Mouse (Mus musculus): ENCODE measurements around the gene Ilkap. TPM values are rescaled to one million over a fixed set of nuclear protein-coding genes. Genes with fewer than 3 reads are reported as not detected.

Gene Ilkap
- total and polyA plus RNA-seq, 2 experiments from 2014 or later, result 66.9 to 119 TPM

DNA sequence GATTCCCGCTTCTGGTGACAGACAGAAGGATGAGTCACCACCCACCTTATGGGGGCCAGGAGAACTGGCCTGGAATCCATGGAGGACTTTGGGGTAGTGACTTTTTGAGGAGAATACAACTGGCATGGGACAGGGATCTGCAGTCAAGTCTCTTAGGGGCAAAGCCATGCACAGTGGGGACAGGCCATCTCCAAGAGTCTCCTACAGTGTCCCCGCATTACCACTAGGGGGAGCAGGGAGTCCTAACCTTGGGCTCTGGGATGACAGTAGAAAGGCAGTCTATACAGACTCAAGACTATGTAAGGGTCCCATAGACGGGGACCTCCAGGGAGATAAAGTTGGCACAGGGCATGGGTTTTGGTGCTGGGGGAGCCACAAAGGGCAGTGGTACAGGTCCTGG, 51.7 kb downstream of the Ilkap start:
- Histone ChIP-seq H3K9me3 (ENCODE audit: low read length) (no peaks in the 10 kb centered on the region), H3K4me1 (ENCODE audit: insufficient read depth, low read length) (peaks cover 13% of the 10 kb centered on the region; the same call in 1 of the 2 replicates), H3K4me3 (ENCODE audit: low read length) (no peak overlapping the region), H3K9ac (replicated peaks; ENCODE audit: low read length) (no peak overlapping the region), H3K36me3 (ENCODE audit: insufficient read depth, low read length) (no peaks in the 10 kb centered on the region), H3K4me2 (ENCODE audit: low read depth, low read length) (no peak overlapping the region), H3K27me3 (ENCODE audit: insufficient read depth, low read length) (peaks cover 19% of the 10 kb centered on the region), H3K27ac (no peak overlapping the region)
- ATAC-seq, result peak; percentile 85; the same call in 1 of the 2 replicates
- DNase-seq (ENCODE audit: low spot score), result peak; percentile 78
- TF ChIP-seq CTCF (IDR thresholded peaks at IDR 0.05; ENCODE audit: low read depth), result peak; percentile 90
- WGBS, result 40% methylated on average over 3 of the region's 3 CpGs

DNA sequence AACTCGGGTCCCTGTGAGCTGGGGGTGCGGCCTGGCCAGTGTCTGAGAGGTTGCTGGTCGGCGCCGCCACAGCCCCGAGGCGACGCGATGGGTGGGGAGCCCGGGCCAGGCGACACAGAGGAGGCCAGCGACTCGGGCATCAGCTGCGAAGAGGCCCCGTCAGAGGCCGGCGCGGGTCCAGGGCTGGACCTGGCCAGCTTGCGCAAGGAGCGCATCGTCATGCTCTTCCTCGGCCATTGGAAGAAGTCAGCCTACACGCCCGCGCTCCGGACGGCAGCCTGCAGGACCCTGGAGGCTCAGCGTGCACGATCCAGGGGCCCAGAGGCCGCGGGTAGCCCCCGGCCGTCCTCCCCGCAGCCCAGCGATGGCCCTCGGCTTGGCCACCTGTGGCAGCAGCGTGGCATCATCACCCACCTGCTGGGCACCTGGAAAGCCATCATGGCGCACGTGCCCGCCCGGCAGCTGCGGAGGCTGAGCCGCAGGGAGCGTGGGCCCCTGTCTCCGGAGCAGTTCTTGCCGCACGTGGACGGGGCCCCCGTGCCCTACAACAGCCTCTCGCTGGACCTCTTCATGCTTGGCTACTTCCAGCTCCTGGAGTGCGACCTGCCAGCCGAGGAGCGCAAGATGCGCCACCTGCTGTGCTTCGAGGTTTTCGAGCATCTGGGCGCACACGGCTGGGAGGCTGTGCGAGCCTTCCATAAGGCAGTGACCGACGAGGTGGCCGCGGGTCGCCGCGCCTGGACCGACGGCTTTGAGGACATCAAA, 53.5 kb downstream of the Ilkap start:
- TF ChIP-seq CTCF (IDR thresholded peaks at IDR 0.05; ENCODE audit: low read depth), result peak; percentile 48
- Histone ChIP-seq H3K27me3 (ENCODE audit: insufficient read depth, low read length) (peaks cover 19% of the 10 kb centered on the region), H3K4me3 (ENCODE audit: low read length) (peak overlapping the region; percentile 34), H3K4me2 (ENCODE audit: low read depth, low read length) (peak overlapping the region; percentile 64), H3K9ac (replicated peaks; ENCODE audit: low read length) (no peak overlapping the region; the same call in 1 of the 2 replicates), H3K9me3 (ENCODE audit: low read length) (no peaks in the 10 kb centered on the region), H3K36me3 (ENCODE audit: insufficient read depth, low read length) (no peaks in the 10 kb centered on the region), H3K27ac (no peak overlapping the region), H3K4me1 (ENCODE audit: insufficient read depth, low read length) (peaks cover 13% of the 10 kb centered on the region; the same call in 1 of the 2 replicates)
- ATAC-seq (peak; percentile 43; the same call in 1 of the 2 replicates), DNase-seq (ENCODE audit: low spot score) (peak; percentile 69)
- 4% methylated on average over 62 of the region's 68 CpGs for WGBS

DNA sequence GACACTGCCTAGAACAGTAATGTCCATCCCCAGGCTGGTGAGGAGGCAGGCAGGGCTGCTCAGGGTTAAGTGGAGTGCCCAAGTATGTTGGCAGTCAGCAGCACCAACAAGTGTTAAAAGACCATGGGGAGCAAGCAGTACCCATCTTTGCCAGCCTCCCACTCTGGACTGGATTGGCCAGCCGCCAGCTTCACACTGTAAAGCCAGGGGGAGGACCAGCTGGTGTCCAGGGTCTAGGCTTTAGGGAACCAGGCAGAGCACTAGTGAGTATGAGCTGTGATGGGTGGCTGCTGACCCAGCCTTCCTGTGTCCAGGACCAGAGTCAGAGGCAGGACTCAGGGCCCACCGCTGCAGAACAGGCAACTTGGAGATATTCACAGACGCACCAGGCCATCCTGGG, 54.6 kb downstream of the Ilkap start:
- Histone ChIP-seq H3K27me3 (ENCODE audit: insufficient read depth, low read length) (peaks cover 19% of the 10 kb centered on the region), H3K4me3 (ENCODE audit: low read length) (no peak overlapping the region), H3K36me3 (ENCODE audit: insufficient read depth, low read length) (no peaks in the 10 kb centered on the region), H3K27ac (no peak overlapping the region), H3K9ac (replicated peaks; ENCODE audit: low read length) (no peak overlapping the region), H3K4me1 (ENCODE audit: insufficient read depth, low read length) (peaks cover 13% of the 10 kb centered on the region; the same call in 1 of the 2 replicates), H3K9me3 (ENCODE audit: low read length) (no peaks in the 10 kb centered on the region), H3K4me2 (ENCODE audit: low read depth, low read length) (no peak overlapping the region)
- DNase-seq (ENCODE audit: low spot score) (peak; percentile 35), ATAC-seq (0 out of 2 replicates have a peak, but pooled peaks have one; percentile 13)
- no peak for TF ChIP-seq CTCF (IDR thresholded peaks at IDR 0.05; ENCODE audit: low read depth)
- WGBS, result 75% methylated on average over 3 of the region's 3 CpGs

DNA sequence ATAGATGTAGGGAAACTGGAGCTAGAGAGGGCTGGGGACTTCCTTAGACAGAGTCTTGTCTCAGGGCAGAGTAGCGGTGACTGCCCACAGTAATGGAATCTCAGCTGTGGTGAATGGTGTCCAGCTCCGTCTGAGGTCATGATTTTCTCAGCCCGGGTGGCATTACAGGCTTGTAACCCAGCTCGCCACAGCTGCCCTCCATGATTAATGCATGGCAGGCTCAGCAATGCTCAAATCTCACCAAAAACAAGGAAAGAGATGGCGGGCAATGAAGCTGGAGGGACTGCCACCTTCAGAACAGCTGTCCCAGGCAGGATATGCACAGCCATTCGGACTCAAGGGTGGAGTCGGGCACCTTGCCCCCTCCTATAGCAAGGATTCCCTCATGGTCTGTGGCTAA, 61.3 kb downstream of the Ilkap start:
- Histone ChIP-seq H3K4me3 (ENCODE audit: low read length) (no peak overlapping the region), H3K27me3 (ENCODE audit: insufficient read depth, low read length) (no peaks in the 10 kb centered on the region), H3K9me3 (ENCODE audit: low read length) (no peaks in the 10 kb centered on the region), H3K36me3 (ENCODE audit: insufficient read depth, low read length) (no peaks in the 10 kb centered on the region), H3K4me1 (ENCODE audit: insufficient read depth, low read length) (no peaks in the 10 kb centered on the region), H3K27ac (no peak overlapping the region), H3K4me2 (ENCODE audit: low read depth, low read length) (no peak overlapping the region), H3K9ac (replicated peaks; ENCODE audit: low read length) (no peak overlapping the region)
- no peak for TF ChIP-seq CTCF (IDR thresholded peaks at IDR 0.05; ENCODE audit: low read depth)
- ATAC-seq (no peak), DNase-seq (ENCODE audit: low spot score) (no peak)
- WGBS, result 90% methylated on average over 7 of the region's 7 CpGs

DNA sequence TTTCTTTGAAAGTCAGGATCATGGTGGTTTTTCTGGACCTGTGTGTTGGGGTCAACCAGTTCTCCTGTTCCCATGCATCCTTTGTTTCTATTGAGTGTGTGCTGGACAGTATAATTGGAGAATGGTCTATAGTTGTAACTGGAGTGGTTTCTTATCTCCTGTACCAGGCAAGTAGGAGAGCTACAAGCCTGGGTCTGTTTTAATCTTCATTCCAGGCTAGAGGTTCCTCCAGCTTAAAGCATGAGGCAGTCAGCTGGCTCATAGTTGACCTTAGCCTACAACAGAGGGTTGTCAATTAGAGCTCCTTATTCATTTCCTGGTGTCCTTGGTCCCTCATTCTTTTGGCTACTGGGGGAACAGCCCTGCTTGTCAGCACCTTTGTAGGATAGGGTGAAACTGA, 65.0 kb downstream of the Ilkap start:
- H3K4me3 ChIP-seq (ENCODE audit: low read length), result no peak overlapping the region
- no peaks in the 10 kb centered on the region for H3K36me3 ChIP-seq (ENCODE audit: insufficient read depth, low read length)
- H3K27me3 ChIP-seq (ENCODE audit: insufficient read depth, low read length), result no peaks in the 10 kb centered on the region
- H3K27ac ChIP-seq, result no peak overlapping the region
- H3K4me2 ChIP-seq (ENCODE audit: low read depth, low read length), result no peak overlapping the region
- no peaks in the 10 kb centered on the region for H3K9me3 ChIP-seq (ENCODE audit: low read length)
- no peaks in the 10 kb centered on the region for H3K4me1 ChIP-seq (ENCODE audit: insufficient read depth, low read length)
- no peak overlapping the region for H3K9ac ChIP-seq (replicated peaks; ENCODE audit: low read length)
- no peak for DNase-seq (ENCODE audit: low spot score)
- no peak for ATAC-seq
- no peak for TF ChIP-seq CTCF (IDR thresholded peaks at IDR 0.05; ENCODE audit: low read depth)

DNA sequence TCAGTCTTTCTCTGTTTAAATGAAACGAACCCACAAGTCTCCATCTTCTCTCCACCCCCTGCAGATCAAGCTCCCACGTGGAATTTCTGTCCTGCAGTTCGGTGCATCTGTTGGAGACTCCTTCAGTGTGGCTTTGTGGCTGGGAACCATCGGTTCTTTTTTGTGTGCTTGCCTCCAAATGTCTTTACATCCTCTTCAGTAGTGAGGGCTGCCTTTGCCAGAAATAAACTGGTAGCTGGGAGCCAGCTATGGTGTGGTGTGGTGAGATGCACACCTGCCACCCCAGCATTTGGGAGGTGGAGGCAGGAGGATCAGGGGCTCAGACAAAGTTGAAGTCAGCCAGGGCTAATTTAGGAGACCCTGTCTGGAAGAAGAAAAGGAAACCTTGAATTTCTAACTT, 66.5 kb downstream of the Ilkap start:
- no peak overlapping the region for H3K4me2 ChIP-seq (ENCODE audit: low read depth, low read length)
- no peak overlapping the region for H3K9ac ChIP-seq (replicated peaks; ENCODE audit: low read length)
- H3K4me1 ChIP-seq (ENCODE audit: insufficient read depth, low read length), result no peaks in the 10 kb centered on the region
- WGBS, result 45% methylated on average over 4 of the region's 4 CpGs
- no peak overlapping the region for H3K27ac ChIP-seq
- no peak overlapping the region for H3K4me3 ChIP-seq (ENCODE audit: low read length)
- no peaks in the 10 kb centered on the region for H3K27me3 ChIP-seq (ENCODE audit: insufficient read depth, low read length)
- DNase-seq (ENCODE audit: low spot score), result no peak
- no peak for ATAC-seq
- TF ChIP-seq CTCF (IDR thresholded peaks at IDR 0.05; ENCODE audit: low read depth), result no peak
- H3K9me3 ChIP-seq (ENCODE audit: low read length), result no peaks in the 10 kb centered on the region
- no peaks in the 10 kb centered on the region for H3K36me3 ChIP-seq (ENCODE audit: insufficient read depth, low read length)

DNA sequence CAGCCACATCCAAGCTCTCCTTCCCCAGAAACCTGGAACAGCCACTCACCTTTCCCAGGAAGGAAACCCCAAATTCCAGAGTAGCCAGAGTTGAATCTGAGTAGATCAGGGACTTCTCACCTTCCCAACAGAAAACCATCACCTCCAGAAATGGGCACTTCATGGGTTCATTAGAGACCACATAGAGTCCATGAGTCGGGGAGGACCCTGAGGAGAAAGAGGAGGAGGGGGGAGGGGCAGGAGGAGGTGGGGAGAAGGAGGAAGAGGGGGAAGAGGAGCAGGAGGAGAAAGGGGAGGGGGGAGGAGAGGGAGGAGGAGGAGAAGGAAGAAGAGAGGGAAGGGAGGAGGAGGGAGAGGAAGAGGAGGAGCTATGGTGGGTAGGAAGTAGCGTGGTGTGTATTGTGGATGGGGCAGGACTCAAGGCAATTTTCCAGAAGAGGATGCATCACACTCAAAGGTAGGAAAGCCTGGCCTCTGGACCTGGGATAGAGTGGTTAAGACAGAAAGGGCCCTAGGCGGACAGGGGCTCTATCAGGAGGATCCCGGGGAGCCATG, 73.0 kb downstream of the Ilkap start:
- Histone ChIP-seq H3K36me3 (ENCODE audit: insufficient read depth, low read length) (no peaks in the 10 kb centered on the region), H3K9me3 (ENCODE audit: low read length) (no peaks in the 10 kb centered on the region), H3K4me1 (ENCODE audit: insufficient read depth, low read length) (no peaks in the 10 kb centered on the region), H3K4me3 (ENCODE audit: low read length) (no peak overlapping the region), H3K4me2 (ENCODE audit: low read depth, low read length) (no peak overlapping the region), H3K27me3 (ENCODE audit: insufficient read depth, low read length) (no peaks in the 10 kb centered on the region), H3K9ac (replicated peaks; ENCODE audit: low read length) (no peak overlapping the region), H3K27ac (no peak overlapping the region)
- 86% methylated on average over 4 of the region's 4 CpGs for WGBS
- DNase-seq (ENCODE audit: low spot score), result no peak
- TF ChIP-seq CTCF (IDR thresholded peaks at IDR 0.05; ENCODE audit: low read depth), result no peak
- no peak for ATAC-seq

All from hindbrain, postnatal 0 days (tissue).